Mouse (Mus musculus): ENCODE results near the gene Angptl2. TPM values are rescaled to one million over a fixed set of nuclear protein-coding genes. Genes with fewer than 3 reads are reported as not detected.

Gene Angptl2
- 11.2 TPM for polyA plus RNA-seq (2014; fragmentation: Illumina TruSeq; extraction: RNeasy Lipid Tissue Mini Kit (QIAGEN cat#74804); ENCODE audit: low read depth, low replicate concordance)

GRCm38 (mm10) chr2:33215700-33216509 lies at the start of gene Angptl2:
TSS of gene Angptl2 (plus strand) at chr2:33216069.

Other genes starting within 250 kb of the Angptl2 start
- gene Slc2a8, start 234.0 kb upstream of the Angptl2 start, polyA plus RNA-seq (2014; fragmentation: Illumina TruSeq; extraction: RNeasy Lipid Tissue Mini Kit (QIAGEN cat#74804); ENCODE audit: low read depth, low replicate concordance) = not detected
- 2.3 TPM for gene Garnl3, start 84.4 kb upstream of the Angptl2 start, polyA plus RNA-seq (2014; fragmentation: Illumina TruSeq; extraction: RNeasy Lipid Tissue Mini Kit (QIAGEN cat#74804); ENCODE audit: low read depth, low replicate concordance)
- gene Ralgps1, start 155.4 kb downstream of the Angptl2 start, polyA plus RNA-seq (2014; fragmentation: Illumina TruSeq; extraction: RNeasy Lipid Tissue Mini Kit (QIAGEN cat#74804); ENCODE audit: low read depth, low replicate concordance) = 12.6 TPM
- 8.0 TPM for gene Zbtb34, start 215.3 kb downstream of the Angptl2 start, polyA plus RNA-seq (2014; fragmentation: Illumina TruSeq; extraction: RNeasy Lipid Tissue Mini Kit (QIAGEN cat#74804); ENCODE audit: low read depth, low replicate concordance)

Measured in sigmoid colon, adult 10 weeks (tissue).